Mouse (Mus musculus): ENCODE measurements around the gene Filip1.

Filip1 gene

DNA sequence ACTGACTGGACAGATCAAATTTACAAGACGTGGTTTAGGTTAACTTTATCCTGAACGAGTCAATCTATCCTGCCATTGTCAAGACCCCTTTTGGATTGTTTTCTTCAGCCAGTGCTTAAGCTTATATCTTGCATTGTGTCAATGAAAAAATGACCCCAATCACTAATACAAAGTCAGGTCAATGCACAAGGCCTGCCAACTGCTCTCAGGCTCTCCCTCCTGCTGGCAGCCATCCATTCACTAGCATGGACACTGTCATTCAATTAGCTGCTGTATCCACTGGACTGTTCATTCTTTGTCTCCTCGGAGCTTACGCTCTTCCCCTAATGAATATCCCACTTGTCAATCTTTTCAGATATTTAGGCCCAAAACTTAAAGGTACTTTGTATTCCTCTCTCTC is 189.2 kb downstream of the Filip1 start:
- DNase-seq = peak; percentile 19 to 25

- DNase-seq = no peak
These were observed 196.2 kb downstream of the Filip1 start for GRCm38 (mm10) chr9:79816464-79816863.

- no peak for DNase-seq
These were observed 196.6 kb downstream of the Filip1 start for GRCm38 (mm10) chr9:79816013-79816412.

- DNase-seq = no peak
These were observed 198.1 kb downstream of the Filip1 start for GRCm38 (mm10) chr9:79814592-79814991.

DNA sequence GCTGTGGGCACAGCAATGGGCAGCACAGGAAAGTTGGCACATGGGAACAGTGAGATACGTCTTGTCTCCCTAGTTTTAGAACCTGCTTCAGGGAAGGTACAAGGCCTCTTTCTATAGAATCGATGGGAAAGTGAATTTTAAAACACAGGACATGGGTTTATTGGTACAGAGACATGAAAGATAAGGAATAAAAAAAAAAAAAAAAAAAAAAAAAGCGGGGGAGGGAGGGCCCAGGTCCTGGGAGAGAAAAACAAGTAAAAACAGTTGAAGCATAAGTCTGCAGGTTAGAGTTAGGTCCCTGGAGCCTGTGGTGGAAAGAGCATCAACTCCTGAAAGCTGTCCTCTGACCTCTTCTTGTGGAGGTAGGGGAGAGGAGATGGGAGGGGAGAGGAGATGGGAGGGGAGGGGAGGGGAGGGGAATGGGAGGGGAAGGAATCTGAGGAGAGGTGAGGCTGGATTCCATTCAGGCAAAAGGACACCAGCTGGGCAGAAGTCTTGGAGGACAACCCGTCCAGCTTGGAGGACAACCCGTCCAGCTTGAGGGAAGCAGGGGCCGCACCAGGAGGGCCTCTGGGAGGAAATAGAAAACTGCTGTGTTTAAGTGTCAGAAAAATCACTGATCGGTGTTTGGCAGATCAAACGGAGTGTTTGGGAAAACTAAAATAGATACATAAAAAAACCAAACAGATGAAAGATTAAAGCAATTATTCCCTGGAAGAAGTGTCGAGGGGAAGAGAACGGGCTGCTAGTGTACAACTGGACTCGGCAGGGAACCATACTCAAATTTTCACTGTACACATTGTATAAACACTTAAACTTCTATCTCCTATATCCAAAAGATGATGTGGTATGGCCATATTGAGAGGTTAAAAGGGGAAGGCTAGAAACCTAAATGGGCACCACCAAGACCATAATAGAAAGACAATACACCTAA is 201.4 kb downstream of the Filip1 start:
- no peak for DNase-seq

DNA sequence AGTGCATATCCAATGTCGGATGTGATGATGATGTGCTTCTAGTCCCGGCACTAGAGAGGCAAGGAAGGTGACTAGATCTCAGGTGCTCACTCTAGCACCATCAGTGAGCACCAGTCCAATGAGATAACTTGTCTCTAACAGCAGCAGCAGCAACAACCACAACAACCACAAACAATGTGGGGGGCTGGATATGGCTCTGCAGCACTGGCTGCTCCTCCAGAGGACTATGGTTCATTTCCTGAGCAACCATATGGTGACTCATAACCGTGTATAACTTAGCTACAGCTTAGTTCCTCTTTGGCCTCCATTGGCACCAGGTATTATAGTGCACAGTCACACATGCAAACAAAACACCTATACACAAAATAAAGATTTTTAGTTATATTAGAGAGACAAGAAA is 202.1 kb downstream of the Filip1 start:
- DNase-seq = no peak

- DNase-seq = no peak
These were observed 203.2 kb downstream of the Filip1 start for GRCm38 (mm10) chr9:79809411-79809810.

GRCm38 (mm10) chr9:79807178-79807577 is 205.5 kb downstream of the Filip1 start:
- no peak for DNase-seq

DNA sequence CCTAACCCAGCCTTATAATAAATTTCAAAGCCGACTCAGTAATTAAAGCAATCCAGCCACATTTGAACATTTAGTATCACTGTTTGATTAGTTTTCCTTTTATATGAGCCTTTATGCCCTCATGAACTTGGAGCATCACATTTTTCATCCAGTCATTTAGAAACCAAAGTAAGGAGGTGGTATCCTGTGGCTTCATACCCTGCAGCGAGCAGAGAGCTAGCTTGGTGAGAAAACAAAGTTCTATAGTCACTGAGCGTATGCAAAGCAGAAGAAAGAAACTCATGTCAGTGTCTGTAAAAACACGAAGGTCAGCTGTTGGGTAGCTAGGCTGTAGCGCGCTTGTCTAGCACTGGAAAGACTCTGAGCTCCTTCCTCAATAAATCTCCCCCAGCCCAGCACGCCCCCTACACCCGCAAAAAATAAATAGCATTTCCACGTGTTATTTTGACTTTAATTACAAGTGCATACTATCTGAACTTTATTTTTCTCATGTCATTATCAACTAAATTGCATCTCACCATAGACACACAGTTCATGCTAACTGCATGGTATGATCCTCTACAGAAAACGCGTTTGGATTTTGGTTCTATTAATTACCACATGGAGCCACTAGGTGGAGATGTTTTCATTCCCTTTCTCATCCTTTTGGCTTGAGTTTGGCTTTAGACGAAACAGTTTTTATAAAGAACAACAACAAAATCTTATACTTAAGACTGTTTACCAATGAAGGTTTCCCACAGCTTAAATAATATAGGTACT is 206.2 kb downstream of the Filip1 start:
- DNase-seq = peak; percentile 39 to 76

- no peak for DNase-seq
These were observed 207.2 kb downstream of the Filip1 start for GRCm38 (mm10) chr9:79805426-79805825.

- no peak for DNase-seq
These were observed 216.1 kb downstream of the Filip1 start for GRCm38 (mm10) chr9:79796461-79797135.

- DNase-seq = no peak
These were observed 217.6 kb downstream of the Filip1 start for GRCm38 (mm10) chr9:79795076-79795475.

DNA sequence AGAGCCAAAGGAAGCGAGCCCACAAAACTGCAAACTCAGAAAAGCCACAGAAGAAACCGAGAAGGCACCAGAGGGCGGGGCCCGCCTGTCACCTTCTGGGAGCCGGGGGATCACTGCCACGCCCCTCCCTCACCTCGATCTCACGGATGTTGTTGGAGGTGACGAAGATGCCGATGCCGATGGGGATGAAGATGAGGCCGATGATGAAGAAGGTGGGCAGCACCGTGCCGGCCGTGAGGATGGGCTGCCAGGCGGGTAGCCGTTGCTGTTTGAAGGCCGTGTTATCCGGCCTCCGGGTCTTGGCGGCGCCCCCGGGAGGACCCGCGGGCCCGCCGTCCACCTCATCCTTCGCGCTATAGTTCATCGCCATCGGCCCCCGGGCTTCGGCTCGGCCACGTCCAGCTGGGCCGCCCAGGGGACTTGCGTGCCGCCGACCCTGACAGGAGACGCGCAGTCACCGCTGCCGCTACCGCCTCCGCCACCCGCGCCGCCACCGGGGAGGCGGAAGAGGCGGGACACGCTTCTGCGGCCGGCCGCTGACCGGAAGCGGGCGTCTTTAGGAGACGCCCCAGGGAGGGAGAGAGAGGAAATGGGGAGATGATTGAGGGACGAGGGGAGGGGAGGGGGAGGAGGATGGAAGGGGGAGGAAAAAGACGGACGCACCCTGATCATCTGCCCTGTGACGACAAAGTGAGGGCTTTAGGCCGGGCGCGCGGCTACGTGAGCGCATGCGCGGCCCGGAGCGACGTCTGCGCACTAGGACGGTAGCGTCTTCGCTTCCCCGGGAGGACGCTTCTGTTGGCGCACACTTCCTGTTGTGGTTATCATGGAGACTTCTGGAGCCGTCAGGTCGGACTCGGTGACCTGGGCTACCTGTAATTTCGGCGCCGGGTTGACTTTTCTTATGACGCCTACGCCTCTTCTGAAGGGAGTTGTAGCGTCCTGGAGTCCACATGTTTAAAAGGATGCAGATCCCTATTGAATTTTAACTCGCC is 219.5 kb downstream of the Filip1 start, which contains the start of gene Tmem30a:
Gene Tmem30a, minus strand, starts transcription at position 667 of the 995 bp plus-strand sequence.
- peak; percentile 96 to 98 for DNase-seq

DNA sequence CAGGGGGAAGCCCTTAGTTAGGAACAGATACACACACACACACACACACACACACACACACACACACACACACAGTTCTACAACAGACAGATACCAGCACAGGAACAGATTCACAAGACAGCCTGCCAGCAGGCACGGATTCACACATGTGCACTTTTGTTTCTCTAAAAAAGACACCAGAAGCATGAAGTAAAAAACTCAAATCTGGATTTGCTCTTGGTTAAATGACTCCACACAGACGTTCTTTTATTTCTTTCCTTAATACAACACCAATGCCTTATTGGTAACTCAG is 226.9 kb downstream of the Filip1 start:
- no peak for DNase-seq

GRCm38 (mm10) chr9:79784934-79785793 is 227.5 kb downstream of the Filip1 start:
- no peak for DNase-seq

GRCm38 (mm10) chr9:79784439-79784838 is 228.2 kb downstream of the Filip1 start:
- DNase-seq = no peak

DNA sequence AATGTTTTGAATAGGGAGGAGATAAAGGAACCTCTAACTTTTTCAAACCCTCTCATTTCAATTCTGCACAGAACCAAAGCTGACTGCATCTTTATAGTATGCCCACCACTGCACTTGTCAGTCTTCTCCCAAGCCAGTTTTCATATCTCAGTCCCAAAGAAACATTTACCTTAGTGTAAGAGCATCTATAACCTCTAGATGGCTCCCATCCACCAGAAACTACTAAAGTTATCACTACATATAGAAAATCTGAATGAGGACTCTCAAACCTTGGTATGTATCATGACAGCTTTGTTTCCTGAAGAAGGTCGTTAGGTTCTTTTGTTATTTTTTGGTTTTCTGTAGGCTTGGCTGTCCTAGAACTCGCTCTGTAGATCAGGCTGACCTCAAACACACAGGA is 233.3 kb downstream of the Filip1 start:
- DNase-seq = no peak

DNA sequence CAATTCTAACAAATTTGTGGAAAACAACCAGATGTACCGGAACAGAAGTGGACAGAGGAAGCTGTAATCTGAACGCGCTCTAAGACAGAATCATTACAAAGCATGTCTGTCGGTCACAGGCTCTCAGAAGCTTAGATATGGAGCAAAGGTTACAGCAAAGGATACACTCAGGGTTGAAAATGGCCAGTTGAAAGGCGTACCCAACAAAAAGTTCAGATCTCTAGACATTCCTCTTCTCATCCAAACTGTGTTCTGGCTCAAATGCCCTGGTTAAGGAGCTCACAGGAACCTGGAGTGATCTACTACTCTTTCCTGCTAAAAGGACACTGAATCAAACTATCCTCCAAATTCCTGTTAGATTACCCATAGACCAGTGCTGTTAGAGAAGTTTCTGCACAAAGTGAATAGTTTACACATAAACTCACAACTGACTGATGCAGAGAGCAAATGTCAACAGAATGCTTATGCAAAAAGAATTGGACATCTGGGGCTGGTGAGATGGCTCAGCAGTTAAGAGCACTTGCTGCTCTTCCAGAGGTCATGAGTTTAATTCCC is 245.6 kb downstream of the Filip1 start:
- DNase-seq = no peak

DNA sequence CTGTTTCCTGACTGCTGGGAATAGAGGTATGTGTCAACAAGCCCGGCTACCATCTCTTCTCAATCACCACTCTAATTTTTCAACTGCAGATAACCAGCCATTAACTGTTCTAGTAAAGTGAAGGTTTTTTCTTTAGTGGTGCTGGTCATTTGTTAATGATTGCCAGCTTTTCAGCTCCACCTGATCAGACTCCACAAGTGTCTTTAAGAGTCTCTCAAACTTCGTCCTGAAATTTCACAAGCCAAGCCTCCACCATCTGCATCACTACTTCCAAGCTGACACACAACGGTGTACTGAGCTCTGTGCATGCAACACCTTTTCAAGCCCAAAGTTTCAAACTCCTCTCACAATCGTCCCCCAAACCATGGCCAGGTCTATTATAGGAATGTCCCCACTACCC is 247.3 kb downstream of the Filip1 start:
- DNase-seq = no peak
